Mouse (Mus musculus): ENCODE data around the gene 4933425L06Rik. TPM values are rescaled to one million over a fixed set of nuclear protein-coding genes. Genes with fewer than 3 reads are reported as not detected.
A peak's percentile ranks its signal among the peaks of the same experiment; 100 is the strongest.

4933425L06Rik gene
- polyA plus RNA-seq, 1 experiment from 2014 or later = not detected

DNA sequence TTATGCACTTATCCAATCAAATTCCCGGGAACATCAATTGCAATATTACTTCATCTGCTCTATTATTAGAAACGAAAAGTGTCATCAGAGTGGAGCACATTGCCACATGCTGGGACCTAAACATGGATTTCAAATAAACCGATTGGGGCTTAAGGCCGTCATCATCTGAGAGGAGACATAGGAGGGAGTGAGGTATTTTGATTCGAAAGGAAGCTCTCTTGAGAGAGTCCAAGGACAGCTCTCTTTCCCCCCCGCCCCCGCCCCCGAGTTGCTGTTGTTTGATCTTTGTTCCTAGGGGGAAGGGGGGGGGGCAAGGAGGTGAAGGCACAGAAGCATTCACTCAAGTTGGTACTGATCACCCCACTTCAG, 27.0 kb upstream of the 4933425L06Rik start:
- H3K27ac ChIP-seq (ENCODE audit: low read length) = no peak overlapping the region
- 3% methylated on average over 8 of the region's 8 CpGs for WGBS
- no peaks in the 10 kb centered on the region for H3K9me3 ChIP-seq (replicated peaks; ENCODE audit: control insufficient read depth, low read length)
- no peak overlapping the region for H3K9ac ChIP-seq (ENCODE audit: low read length)
- peak overlapping the region; percentile 95 for H3K4me2 ChIP-seq (ENCODE audit: low read depth, low read length)
- 0 out of 2 replicates have a peak, but pooled peaks have one; percentile 28 for ATAC-seq (ENCODE audit: insufficient read depth, low FRiP score)
- H3K36me3 ChIP-seq (ENCODE audit: control insufficient read depth, insufficient read depth, low read length) = no peaks in the 10 kb centered on the region
- peak overlapping the region; percentile 65 for H3K4me3 ChIP-seq (replicated peaks; ENCODE audit: low read length)
- peaks cover 10% of the 10 kb centered on the region; the same call in 1 of the 2 replicates for H3K4me1 ChIP-seq (ENCODE audit: control insufficient read depth, insufficient read depth, low read length)
- H3K27me3 ChIP-seq (ENCODE audit: control insufficient read depth, insufficient read depth, low read length) = peaks cover 9% of the 10 kb centered on the region; the same call in 1 of the 2 replicates

DNA sequence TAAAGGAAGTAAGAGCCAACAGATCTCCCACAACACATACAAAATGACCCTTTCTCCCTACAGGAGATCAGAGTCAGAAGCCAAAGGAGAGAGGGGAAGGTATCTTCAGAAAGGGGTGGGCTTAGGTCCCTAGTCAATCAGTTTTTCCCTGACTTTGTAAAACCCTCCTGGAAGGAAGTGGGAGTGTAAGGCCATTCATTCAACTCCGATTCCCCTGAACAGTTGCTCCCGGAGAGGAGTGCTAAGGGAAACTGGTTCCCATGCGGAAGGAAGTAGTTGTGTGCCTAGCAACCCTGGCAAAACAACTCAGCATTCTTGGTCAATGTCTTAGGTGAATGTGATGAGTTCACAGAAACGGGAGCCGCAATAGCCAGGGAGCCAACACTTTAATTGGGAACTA, 26.5 kb upstream of the 4933425L06Rik start:
- peaks cover 9% of the 10 kb centered on the region; the same call in 1 of the 2 replicates for H3K27me3 ChIP-seq (ENCODE audit: control insufficient read depth, insufficient read depth, low read length)
- H3K36me3 ChIP-seq (ENCODE audit: control insufficient read depth, insufficient read depth, low read length) = no peaks in the 10 kb centered on the region
- H3K9ac ChIP-seq (ENCODE audit: low read length) = no peak overlapping the region
- peak overlapping the region; percentile 95 for H3K4me2 ChIP-seq (ENCODE audit: low read depth, low read length)
- peaks cover 10% of the 10 kb centered on the region; the same call in 1 of the 2 replicates for H3K4me1 ChIP-seq (ENCODE audit: control insufficient read depth, insufficient read depth, low read length)
- no peak overlapping the region for H3K27ac ChIP-seq (ENCODE audit: low read length)
- no peaks in the 10 kb centered on the region for H3K9me3 ChIP-seq (replicated peaks; ENCODE audit: control insufficient read depth, low read length)
- 0 out of 2 replicates have a peak, but pooled peaks have one; percentile 11 for ATAC-seq (ENCODE audit: insufficient read depth, low FRiP score)
- peak overlapping the region; percentile 65 for H3K4me3 ChIP-seq (replicated peaks; ENCODE audit: low read length)
- 24% methylated on average over 5 of the region's 5 CpGs for WGBS

DNA sequence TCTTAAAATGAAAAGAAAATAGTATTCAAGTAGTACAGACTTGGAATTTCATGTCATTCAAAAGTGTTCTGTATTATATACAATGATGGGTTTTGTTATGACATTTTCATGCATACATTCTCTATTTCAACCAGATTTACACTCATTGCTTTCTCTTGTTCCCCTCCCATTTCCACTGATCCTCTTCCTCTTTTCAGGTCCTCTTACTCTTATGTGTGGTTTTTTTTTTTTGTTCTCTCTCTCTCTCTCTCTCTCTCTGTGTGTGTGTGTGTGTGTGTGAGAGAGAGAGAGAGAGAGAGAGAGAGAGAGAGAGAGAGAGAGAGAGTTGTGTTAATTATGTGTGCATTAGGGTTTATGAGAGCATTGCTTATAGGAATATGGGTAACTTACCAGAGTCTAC, 15.8 kb upstream of the 4933425L06Rik start:
- H3K27ac ChIP-seq (ENCODE audit: low read length) = no peak overlapping the region
- H3K4me2 ChIP-seq (ENCODE audit: low read depth, low read length) = no peak overlapping the region
- ATAC-seq (ENCODE audit: insufficient read depth, low FRiP score) = no peak
- H3K9me3 ChIP-seq (replicated peaks; ENCODE audit: control insufficient read depth, low read length) = no peaks in the 10 kb centered on the region
- no peaks in the 10 kb centered on the region for H3K36me3 ChIP-seq (ENCODE audit: control insufficient read depth, insufficient read depth, low read length)
- no peak overlapping the region for H3K9ac ChIP-seq (ENCODE audit: low read length)
- no peaks in the 10 kb centered on the region for H3K4me1 ChIP-seq (ENCODE audit: control insufficient read depth, insufficient read depth, low read length)
- H3K4me3 ChIP-seq (replicated peaks; ENCODE audit: low read length) = no peak overlapping the region
- H3K27me3 ChIP-seq (ENCODE audit: control insufficient read depth, insufficient read depth, low read length) = no peaks in the 10 kb centered on the region

DNA sequence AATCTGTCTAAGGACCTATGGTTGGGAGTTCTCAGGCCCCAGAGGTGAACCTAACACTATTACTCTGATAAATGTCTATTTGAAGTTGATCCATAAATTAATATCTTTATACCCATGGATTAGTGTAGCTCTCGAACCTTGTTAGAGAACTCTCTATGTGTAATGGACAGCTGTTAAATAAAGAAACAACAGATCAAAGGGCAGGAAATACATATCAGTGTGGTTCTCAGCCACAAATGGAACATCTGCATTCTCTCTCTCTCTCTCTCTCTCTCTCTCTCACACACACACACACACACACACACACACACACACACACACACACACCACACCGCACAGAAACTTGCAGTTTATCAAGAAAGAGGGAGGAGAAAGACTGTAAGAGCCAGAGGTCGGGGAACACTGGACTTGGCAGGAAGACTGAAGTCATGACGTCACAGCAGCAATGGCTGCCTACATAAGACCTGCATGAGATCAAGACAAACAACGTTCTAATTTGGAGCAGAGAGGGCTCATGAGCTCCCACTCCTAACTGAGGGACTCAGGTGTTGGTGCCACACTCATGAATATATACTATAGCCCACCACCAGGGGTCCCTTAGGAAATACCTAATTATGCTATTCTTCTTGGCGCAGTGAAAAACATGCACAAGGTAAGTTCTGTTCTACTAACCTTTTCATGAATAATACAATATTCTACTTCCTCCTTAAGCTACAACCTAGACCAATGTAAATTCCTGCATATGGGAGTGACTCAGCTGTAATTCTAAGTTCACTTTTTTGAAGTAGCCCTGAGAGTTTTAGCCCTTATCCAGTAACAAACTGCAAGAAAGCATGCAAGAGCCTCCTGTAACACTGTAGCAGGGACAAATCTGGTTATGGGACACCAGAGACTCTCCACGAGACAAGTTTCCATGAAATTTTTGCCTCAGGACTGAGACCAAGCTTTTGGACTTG, 14.8 kb upstream of the 4933425L06Rik start:
- Histone ChIP-seq H3K36me3 (ENCODE audit: control insufficient read depth, insufficient read depth, low read length) (no peaks in the 10 kb centered on the region), H3K4me2 (ENCODE audit: low read depth, low read length) (no peak overlapping the region), H3K27ac (ENCODE audit: low read length) (no peak overlapping the region), H3K9me3 (replicated peaks; ENCODE audit: control insufficient read depth, low read length) (no peaks in the 10 kb centered on the region), H3K4me1 (ENCODE audit: control insufficient read depth, insufficient read depth, low read length) (no peaks in the 10 kb centered on the region), H3K4me3 (replicated peaks; ENCODE audit: low read length) (no peak overlapping the region), H3K9ac (ENCODE audit: low read length) (no peak overlapping the region), H3K27me3 (ENCODE audit: control insufficient read depth, insufficient read depth, low read length) (no peaks in the 10 kb centered on the region)
- ATAC-seq (ENCODE audit: insufficient read depth, low FRiP score) = no peak
- WGBS = 59% methylated on average over 7 of the region's 7 CpGs

- H3K9me3 ChIP-seq (replicated peaks; ENCODE audit: control insufficient read depth, low read length) = no peaks in the 10 kb centered on the region
- no peak overlapping the region for H3K9ac ChIP-seq (ENCODE audit: low read length)
- no peak overlapping the region for H3K4me2 ChIP-seq (ENCODE audit: low read depth, low read length)
- WGBS = 83% methylated on average over 3 of the region's 3 CpGs
- no peak for ATAC-seq (ENCODE audit: insufficient read depth, low FRiP score)
- no peak overlapping the region for H3K27ac ChIP-seq (ENCODE audit: low read length)
- H3K36me3 ChIP-seq (ENCODE audit: control insufficient read depth, insufficient read depth, low read length) = no peaks in the 10 kb centered on the region
- H3K4me3 ChIP-seq (replicated peaks; ENCODE audit: low read length) = no peak overlapping the region
- no peaks in the 10 kb centered on the region for H3K27me3 ChIP-seq (ENCODE audit: control insufficient read depth, insufficient read depth, low read length)
- H3K4me1 ChIP-seq (ENCODE audit: control insufficient read depth, insufficient read depth, low read length) = no peaks in the 10 kb centered on the region
Observed at GRCm38 (mm10) chr13:105089276-105089675, 7.4 kb downstream of the 4933425L06Rik start.

- Histone ChIP-seq H3K36me3 (ENCODE audit: control insufficient read depth, insufficient read depth, low read length) (no peaks in the 10 kb centered on the region), H3K9me3 (replicated peaks; ENCODE audit: control insufficient read depth, low read length) (no peaks in the 10 kb centered on the region), H3K4me3 (replicated peaks; ENCODE audit: low read length) (no peak overlapping the region), H3K4me1 (ENCODE audit: control insufficient read depth, insufficient read depth, low read length) (no peaks in the 10 kb centered on the region), H3K27ac (ENCODE audit: low read length) (no peak overlapping the region), H3K27me3 (ENCODE audit: control insufficient read depth, insufficient read depth, low read length) (no peaks in the 10 kb centered on the region), H3K4me2 (ENCODE audit: low read depth, low read length) (no peak overlapping the region), H3K9ac (ENCODE audit: low read length) (no peak overlapping the region)
- ATAC-seq (ENCODE audit: insufficient read depth, low FRiP score) = no peak
- WGBS = 65% methylated on average over 2 of the region's 2 CpGs
Observed at GRCm38 (mm10) chr13:105096316-105096715, 14.4 kb downstream of the 4933425L06Rik start.

DNA sequence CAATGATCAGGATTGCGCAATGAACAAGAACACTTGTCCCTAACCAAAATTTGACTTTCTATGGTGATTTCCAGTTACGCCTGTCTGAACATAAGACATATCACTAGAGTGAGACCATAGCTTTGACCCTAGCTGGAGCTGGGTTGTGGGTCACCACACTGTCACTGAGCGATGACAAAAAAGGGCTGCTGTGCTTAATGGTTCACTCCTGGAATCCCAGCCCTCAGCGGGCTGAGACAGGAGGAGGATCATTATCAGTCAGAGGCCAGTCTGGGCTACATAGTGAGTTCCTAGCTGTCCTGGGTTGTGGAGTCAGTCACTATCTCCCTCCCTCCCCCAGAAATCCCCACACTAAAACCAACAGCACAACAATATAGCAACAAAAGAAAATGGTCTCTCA, 18.8 kb downstream of the 4933425L06Rik start:
- H3K9me3 ChIP-seq (replicated peaks; ENCODE audit: control insufficient read depth, low read length) = no peaks in the 10 kb centered on the region
- 78% methylated on average over 4 of the region's 4 CpGs for WGBS
- no peaks in the 10 kb centered on the region for H3K36me3 ChIP-seq (ENCODE audit: control insufficient read depth, insufficient read depth, low read length)
- no peak for ATAC-seq (ENCODE audit: insufficient read depth, low FRiP score)
- H3K27ac ChIP-seq (ENCODE audit: low read length) = no peak overlapping the region
- no peak overlapping the region for H3K4me3 ChIP-seq (replicated peaks; ENCODE audit: low read length)
- H3K4me2 ChIP-seq (ENCODE audit: low read depth, low read length) = no peak overlapping the region
- H3K27me3 ChIP-seq (ENCODE audit: control insufficient read depth, insufficient read depth, low read length) = no peaks in the 10 kb centered on the region
- no peak overlapping the region for H3K9ac ChIP-seq (ENCODE audit: low read length)
- H3K4me1 ChIP-seq (ENCODE audit: control insufficient read depth, insufficient read depth, low read length) = no peaks in the 10 kb centered on the region

GRCm38 (mm10) chr13:105104385-105104784, 22.5 kb downstream of the 4933425L06Rik start:
- Histone ChIP-seq H3K27ac (ENCODE audit: low read length) (no peak overlapping the region), H3K4me3 (replicated peaks; ENCODE audit: low read length) (no peak overlapping the region), H3K4me1 (ENCODE audit: control insufficient read depth, insufficient read depth, low read length) (no peaks in the 10 kb centered on the region), H3K36me3 (ENCODE audit: control insufficient read depth, insufficient read depth, low read length) (no peaks in the 10 kb centered on the region), H3K9me3 (replicated peaks; ENCODE audit: control insufficient read depth, low read length) (no peaks in the 10 kb centered on the region), H3K9ac (ENCODE audit: low read length) (no peak overlapping the region), H3K4me2 (ENCODE audit: low read depth, low read length) (no peak overlapping the region), H3K27me3 (ENCODE audit: control insufficient read depth, insufficient read depth, low read length) (no peaks in the 10 kb centered on the region)
- ATAC-seq (ENCODE audit: insufficient read depth, low FRiP score) = no peak
- WGBS = 83% methylated on average over 2 of the region's 2 CpGs

GRCm38 (mm10) chr13:105111599-105111998, 29.7 kb downstream of the 4933425L06Rik start:
- 81% methylated on average over 6 of the region's 6 CpGs for WGBS
- Histone ChIP-seq H3K36me3 (ENCODE audit: control insufficient read depth, insufficient read depth, low read length) (no peaks in the 10 kb centered on the region), H3K9ac (ENCODE audit: low read length) (no peak overlapping the region), H3K4me2 (ENCODE audit: low read depth, low read length) (no peak overlapping the region), H3K27ac (ENCODE audit: low read length) (no peak overlapping the region), H3K9me3 (replicated peaks; ENCODE audit: control insufficient read depth, low read length) (no peaks in the 10 kb centered on the region), H3K4me3 (replicated peaks; ENCODE audit: low read length) (no peak overlapping the region), H3K4me1 (ENCODE audit: control insufficient read depth, insufficient read depth, low read length) (no peaks in the 10 kb centered on the region), H3K27me3 (ENCODE audit: control insufficient read depth, insufficient read depth, low read length) (no peaks in the 10 kb centered on the region)
- no peak for ATAC-seq (ENCODE audit: insufficient read depth, low FRiP score)

All from stomach, embryonic 16.5 days (tissue).